Mouse (Mus musculus): ENCODE data around the gene Tdo2.

Tdo2 gene

DNA sequence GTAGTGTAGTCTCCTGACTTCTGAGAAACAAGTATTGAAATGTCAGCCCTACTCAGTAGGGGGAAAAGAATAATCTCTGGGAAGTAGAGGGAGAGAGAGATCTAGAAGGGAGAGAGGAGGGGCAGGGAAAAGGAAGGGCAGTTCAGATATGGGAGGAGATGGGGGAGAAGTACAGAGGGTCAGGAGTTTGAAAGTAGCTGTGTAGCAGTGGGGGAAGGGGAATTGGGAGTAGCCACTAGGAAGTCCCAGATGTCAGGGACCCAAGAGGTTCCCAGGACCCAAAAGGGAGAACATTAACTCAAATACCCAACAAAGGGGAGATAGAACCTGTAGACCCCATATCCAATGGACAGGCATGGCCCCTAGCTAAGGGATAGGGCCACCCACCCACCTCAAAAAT, at the start of gene Tdo2:
Gene Tdo2 (minus strand): TSS at position 101 of the 400 bp plus-strand sequence.
- no peak for DNase-seq (ENCODE audit: low read depth, low spot score)

DNA sequence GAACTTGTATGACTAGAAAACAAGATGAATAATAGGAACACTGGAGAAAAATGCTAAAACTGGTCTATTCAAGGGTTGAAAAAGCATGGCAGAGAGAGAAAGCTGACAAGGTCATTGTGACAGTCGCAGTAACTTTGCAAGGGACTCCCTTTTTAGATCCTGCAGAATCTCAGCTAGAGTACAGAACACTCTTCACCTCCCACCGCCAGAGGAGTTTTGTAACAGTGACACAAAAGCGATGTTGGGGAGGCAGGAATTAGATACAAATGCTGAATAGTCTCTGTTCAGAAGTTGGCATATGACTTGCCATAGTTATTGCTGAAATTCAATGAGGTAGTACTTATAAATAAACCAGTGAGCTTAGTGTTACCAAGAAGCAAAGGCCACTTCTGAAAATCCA, 47.1 kb upstream of the Tdo2 start:
- no peak for DNase-seq (ENCODE audit: low read depth, low spot score)

GRCm38 (mm10) chr3:82022421-82022920, 46.5 kb upstream of the Tdo2 start:
- no peak for DNase-seq (ENCODE audit: low read depth, low spot score)

DNA sequence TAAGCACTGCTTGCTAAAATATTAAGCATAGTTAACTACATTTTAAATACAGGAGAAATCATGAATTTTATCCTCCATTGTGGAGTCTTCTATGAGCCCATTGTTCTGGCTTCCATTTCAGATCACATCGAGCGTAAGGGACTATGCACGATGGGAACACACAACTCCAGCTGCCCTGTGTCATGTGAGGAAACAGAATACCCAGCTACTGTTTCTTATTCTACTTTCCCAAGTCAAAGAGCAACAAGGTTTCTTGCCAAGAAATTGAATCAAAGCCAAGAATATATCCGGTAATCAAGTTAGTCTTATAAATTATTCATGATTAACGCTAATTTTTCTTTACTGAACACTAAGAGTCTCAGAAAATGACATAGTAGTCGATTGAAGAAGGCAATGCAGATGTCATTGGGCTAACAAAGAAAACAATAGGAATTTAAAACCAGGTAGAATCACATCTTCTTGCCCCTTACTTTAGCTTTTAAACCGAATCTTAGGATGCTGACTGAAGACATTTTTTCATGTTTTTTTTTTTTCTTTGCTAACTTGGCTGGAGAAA, 38.2 kb upstream of the Tdo2 start:
- no peak for DNase-seq (ENCODE audit: low read depth, low spot score)

DNA sequence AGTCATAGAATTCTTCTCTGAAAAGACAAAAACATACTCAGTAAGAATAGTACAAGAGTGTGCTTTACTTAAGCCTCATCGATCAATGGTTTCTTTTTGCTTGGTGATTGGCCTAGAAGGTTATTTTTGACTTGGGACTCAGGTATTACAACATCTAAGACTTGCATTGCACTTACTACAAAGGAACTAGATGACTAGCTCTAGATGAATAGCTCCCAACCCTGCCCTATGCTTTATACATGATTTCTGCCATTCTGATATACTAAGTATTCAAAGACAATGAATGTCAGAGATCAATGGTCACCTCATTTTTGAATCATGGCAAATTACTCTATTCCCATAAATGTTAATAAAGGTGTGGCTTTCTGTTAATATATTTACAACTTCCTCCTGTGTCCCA, 31.0 kb upstream of the Tdo2 start:
- no peak for DNase-seq (ENCODE audit: low read depth, low spot score)

GRCm38 (mm10) chr3:81995988-81996387, 20.0 kb upstream of the Tdo2 start:
- DNase-seq (ENCODE audit: low read depth, low spot score): peak; percentile 16

GRCm38 (mm10) chr3:81995371-81995770, 19.4 kb upstream of the Tdo2 start:
- DNase-seq (ENCODE audit: low read depth, low spot score): no peak

GRCm38 (mm10) chr3:81990531-81990930, 14.5 kb upstream of the Tdo2 start:
- no peak for DNase-seq (ENCODE audit: low read depth, low spot score)

GRCm38 (mm10) chr3:81989692-81990141, 13.7 kb upstream of the Tdo2 start:
- no peak for DNase-seq (ENCODE audit: low read depth, low spot score)

DNA sequence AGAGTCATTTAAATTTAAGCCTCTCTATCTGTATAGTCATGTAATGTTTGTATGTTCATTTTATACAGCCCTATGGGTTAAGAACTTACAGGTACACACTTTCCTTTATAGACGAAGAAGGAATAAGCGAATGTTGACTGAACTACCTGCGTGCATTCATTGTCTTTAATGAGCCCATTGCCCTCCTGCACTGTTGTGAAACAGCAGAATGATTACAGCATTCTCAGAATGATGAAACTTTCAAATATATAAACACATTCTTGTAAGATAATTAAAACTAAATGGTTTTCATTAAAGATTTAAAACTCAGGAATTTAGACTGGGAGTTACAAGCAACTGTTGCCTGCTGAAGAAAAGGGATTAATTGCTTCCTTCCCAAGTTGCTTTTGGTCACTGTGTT, 11.6 kb upstream of the Tdo2 start:
- no peak for DNase-seq (ENCODE audit: low read depth, low spot score)

- DNase-seq (ENCODE audit: low read depth, low spot score): no peak
Observed at GRCm38 (mm10) chr3:81986103-81986502, 10.1 kb upstream of the Tdo2 start.

DNA sequence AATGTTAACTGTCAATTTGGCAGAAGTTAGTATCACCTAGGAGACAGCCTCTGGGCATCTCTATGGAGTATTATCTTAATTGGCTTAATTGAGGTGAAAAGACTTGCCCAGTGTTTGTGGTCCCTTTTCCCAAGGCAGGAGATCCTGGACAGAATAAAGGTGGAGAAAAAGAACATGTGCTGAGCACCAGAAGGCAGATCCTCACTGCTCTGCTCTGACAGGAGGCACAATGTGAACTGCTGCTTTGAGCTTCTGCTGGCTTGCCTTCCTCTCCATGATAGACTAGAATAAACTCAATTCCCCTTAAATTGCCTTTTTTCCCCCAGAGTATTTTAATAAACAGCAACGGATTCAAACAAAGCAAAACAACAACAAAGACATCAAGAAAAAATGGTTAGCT, 9.1 kb upstream of the Tdo2 start:
- no peak for DNase-seq (ENCODE audit: low read depth, low spot score)

GRCm38 (mm10) chr3:81983120-81983895, 7.3 kb upstream of the Tdo2 start:
- no peak for DNase-seq (ENCODE audit: low read depth, low spot score)

- no peak for DNase-seq (ENCODE audit: low read depth, low spot score)
Observed at GRCm38 (mm10) chr3:81981990-81982389, 6.0 kb upstream of the Tdo2 start, which contains the start of gene Asic5. Gene Asic5 (plus strand): TSS chr3:81982290.

DNA sequence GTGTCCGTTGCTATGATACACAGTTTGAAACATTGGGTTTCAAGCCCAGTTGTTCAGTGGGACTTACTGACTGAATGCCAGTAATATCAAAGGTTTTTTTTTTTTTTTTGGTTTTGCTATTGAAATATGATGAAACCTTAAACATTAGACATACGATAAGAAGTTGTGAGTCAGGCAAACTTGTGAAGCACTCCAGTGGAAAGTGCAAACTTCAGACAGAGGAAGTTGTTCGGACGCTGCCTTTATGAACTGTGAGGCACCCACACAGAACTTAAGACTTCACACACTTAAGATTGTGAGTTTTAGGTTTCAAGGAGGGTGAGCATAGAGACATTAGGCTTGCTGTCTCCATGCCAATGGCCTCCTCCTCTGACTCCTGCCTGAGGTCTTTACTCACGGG, 5.6 kb upstream of the Tdo2 start:
- DNase-seq (ENCODE audit: low read depth, low spot score): no peak

- no peak for DNase-seq (ENCODE audit: low read depth, low spot score)
Observed at GRCm38 (mm10) chr3:81975607-81976006, 395 bp downstream of the Tdo2 start.

- no peak for DNase-seq (ENCODE audit: low read depth, low spot score)
Observed at GRCm38 (mm10) chr3:81964596-81964995, 11.4 kb downstream of the Tdo2 start.

DNA sequence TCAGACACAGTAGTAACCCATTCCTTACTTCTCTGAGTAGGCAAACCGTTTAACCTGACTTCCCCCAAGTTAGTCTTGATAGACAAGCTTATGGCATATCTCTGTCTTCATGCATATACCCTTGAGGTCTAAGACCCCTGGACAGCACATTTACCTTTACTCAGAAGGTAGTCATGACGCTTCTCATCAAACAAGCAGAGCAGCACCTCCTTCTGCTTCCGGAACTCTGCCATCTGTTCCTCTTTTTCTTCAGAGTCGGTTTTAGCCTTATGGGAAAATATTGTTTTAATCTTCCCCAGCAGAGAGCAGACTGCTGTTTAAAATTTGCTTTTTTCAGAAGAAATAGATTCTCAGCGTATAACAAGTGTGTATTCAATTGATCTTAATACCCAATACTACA, 12.2 kb downstream of the Tdo2 start:
- no peak for DNase-seq (ENCODE audit: low read depth, low spot score)

- no peak for DNase-seq (ENCODE audit: low read depth, low spot score)
Observed at GRCm38 (mm10) chr3:81961336-81961735, 14.7 kb downstream of the Tdo2 start.

DNA sequence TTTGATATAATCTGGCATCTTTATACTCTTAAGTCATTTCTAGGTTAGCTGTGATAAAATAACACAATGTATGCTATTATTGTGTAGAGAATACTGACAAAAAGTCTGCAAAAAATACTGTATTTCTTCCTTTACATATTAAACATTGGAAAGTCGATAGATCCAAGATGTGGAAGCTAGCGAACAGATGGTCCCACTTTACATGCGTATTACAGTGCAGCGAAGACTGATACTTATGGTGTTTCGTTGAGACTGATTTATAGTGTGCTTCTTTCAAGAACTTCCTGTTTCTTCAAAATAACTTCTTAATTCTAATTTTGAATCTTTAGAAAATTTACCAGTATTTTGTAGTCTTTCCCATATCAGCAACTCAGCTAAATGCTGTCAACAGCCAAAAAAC, 18.5 kb downstream of the Tdo2 start:
- no peak for DNase-seq (ENCODE audit: low read depth, low spot score)

DNA sequence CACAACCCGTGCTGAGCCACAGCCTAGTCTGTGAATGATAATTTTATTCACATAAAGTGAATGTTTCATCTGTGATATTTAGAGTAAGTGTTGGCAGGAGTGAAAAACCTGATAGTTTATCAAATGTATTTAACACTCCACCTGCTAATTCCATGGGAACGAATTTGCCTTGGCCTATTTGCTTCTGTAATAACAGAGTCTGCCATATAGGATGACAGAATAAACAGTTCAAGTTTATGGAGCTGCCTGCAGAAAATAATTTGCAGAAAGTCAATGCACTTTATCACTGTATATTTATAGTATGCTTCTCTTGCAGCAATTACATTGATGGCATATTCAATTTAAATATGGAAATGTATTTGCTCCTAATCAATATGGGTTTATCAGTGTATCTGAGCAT, 24.2 kb downstream of the Tdo2 start:
- no peak for DNase-seq (ENCODE audit: low read depth, low spot score)

DNA sequence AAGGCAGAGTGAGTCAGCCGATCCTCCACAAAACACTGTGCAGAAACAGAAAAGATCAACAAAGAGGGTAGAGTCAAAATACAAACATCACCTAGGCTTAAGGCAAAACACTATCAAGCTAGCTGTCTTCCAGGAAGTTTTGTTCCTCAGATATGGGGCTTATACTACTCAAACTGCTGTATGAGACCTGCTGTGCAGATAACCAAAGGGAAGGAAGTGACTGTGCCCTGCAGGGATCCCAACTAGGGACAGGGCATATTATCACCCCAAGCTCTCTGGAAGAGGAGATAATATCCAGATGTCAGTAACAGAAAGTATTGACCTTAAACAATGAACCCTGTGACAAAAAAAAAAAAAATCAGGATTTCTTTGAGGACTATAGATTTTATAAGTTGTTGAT, 27.0 kb downstream of the Tdo2 start:
- no peak for DNase-seq (ENCODE audit: low read depth, low spot score)

GRCm38 (mm10) chr3:81944851-81945393, 31.1 kb downstream of the Tdo2 start:
- DNase-seq (ENCODE audit: low read depth, low spot score): no peak

Data from embryo, embryonic 11.5 days (tissue).